Mouse (Mus musculus) limb, embryonic 11.5 days (tissue): ENCODE results near the gene Gm27179. TPM values are rescaled to one million over a fixed set of nuclear protein-coding genes. Genes with fewer than 3 reads are reported as not detected.
"Not testable (repeated sequence)": the region's sequence is repeated elsewhere in the genome, so short reads cannot be mapped to it uniquely, and the experiment has no call there.

Experiments
- ATAC-seq: fragments of 200-750 bp; cut with Nextera tagmentation; 2 replicates; pipeline ENCODE4 v1.8.0; 2017; ENCODE audit warnings: low read depth; ENCODE audit not compliant: insufficient number of reproducible peaks, low FRiP score, low TSS enrichment
- DNase-seq: peaks from one replicate; pipeline ENCODE4 v3.0.0-alpha.2; 2015; ENCODE audit warnings: low spot score
- H3K27ac ChIP-seq: fragments of 300-500 bp; sonication (generic); replicated peaks from 2 replicates; pipeline ENCODE4 v1.5.1; 2014; ENCODE audit warnings: low read depth, mild to moderate bottlenecking, low read length
- H3K27me3 ChIP-seq: fragments of 300-500 bp; sonication (generic); 2 replicates; pipeline ENCODE4 v1.6.1; 2014; ENCODE audit warnings: mild to moderate bottlenecking, low read length, mixed read lengths; ENCODE audit not compliant: control insufficient read depth, insufficient read depth
- H3K36me3 ChIP-seq: fragments of 300-500 bp; sonication (generic); 2 replicates; pipeline ENCODE4 v1.6.1; 2014; ENCODE audit warnings: mild to moderate bottlenecking, low read length, moderate library complexity, mixed read lengths; ENCODE audit not compliant: control insufficient read depth, insufficient read depth
- H3K4me1 ChIP-seq: fragments of 300-500 bp; sonication (generic); 2 replicates; pipeline ENCODE4 v1.6.1; 2014; ENCODE audit warnings: low read length, mixed read lengths; ENCODE audit not compliant: control insufficient read depth, insufficient read depth
- H3K4me2 ChIP-seq: fragments of 300-500 bp; sonication (generic); 2 replicates; pipeline ENCODE4 v1.6.1; 2014; ENCODE audit warnings: low read depth, mild to moderate bottlenecking, moderate library complexity; ENCODE audit not compliant: severe bottlenecking
- H3K4me3 ChIP-seq: fragments of 300-500 bp; sonication (generic); 2 replicates; pipeline ENCODE4 v1.5.1; 2014; ENCODE audit warnings: low read depth, low read length
- H3K9ac ChIP-seq: fragments of 300-500 bp; sonication (generic); 2 replicates; pipeline ENCODE4 v1.6.1; 2014; ENCODE audit warnings: mild to moderate bottlenecking, low read length
- H3K9me3 ChIP-seq: fragments of 300-500 bp; sonication (generic); 2 replicates; pipeline ENCODE4 v1.6.1; 2016; ENCODE audit warnings: low read length; ENCODE audit not compliant: control insufficient read depth
- WGBS: fragments of 180-500 bp; shearing (Covaris S2); extraction: QIAGEN DNeasy Blood & Tissue Kit; methylation state at CpG from one replicate; pipeline ENCODE4 v1.1.7; 2014; 5-methylcytosine and 5-hydroxymethylcytosine counted together
- polyA plus RNA-seq: library from polyadenylated mRNA; unstranded; fragments of >200 nt; fragmentation: Nextera tagmentation; extraction: Ambion mirVana; gene quantifications from 2 replicates; pipeline ENCODE4 v1.2.1, GENCODE M21; 2014

Gene Gm27179
- not detected in 2 replicates for polyA plus RNA-seq

DNA sequence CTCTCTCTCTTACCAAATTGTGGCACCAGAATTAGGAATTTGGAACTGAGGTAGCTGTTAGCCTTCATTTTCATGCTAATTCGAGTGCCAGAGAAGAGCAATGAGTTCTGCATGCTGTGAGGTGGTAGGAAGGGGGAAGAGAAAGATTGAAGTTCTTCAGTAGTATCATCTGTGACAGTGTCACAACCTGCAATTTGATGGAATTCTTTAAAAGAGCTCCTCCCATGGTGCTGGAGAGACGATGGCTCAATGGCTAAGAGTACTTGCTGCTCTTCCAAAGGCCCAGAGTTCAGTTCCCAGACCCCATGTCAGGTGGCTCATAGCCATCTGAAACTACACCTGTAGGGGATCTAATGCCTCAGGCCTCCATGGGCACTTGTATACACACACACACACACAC lies at the start of gene Gm27179:
Gene Gm27179, minus strand, starts transcription at position 101 of the 400 bp plus-strand sequence.
- not testable (repeated sequence) for ATAC-seq, H3K4me3 ChIP-seq, H3K27me3 ChIP-seq, DNase-seq, H3K36me3 ChIP-seq, H3K9me3 ChIP-seq, H3K9ac ChIP-seq, H3K27ac ChIP-seq, H3K4me1 ChIP-seq, H3K4me2 ChIP-seq
- WGBS = no CpG with 5 or more reads among the region's 2 CpGs

DNA sequence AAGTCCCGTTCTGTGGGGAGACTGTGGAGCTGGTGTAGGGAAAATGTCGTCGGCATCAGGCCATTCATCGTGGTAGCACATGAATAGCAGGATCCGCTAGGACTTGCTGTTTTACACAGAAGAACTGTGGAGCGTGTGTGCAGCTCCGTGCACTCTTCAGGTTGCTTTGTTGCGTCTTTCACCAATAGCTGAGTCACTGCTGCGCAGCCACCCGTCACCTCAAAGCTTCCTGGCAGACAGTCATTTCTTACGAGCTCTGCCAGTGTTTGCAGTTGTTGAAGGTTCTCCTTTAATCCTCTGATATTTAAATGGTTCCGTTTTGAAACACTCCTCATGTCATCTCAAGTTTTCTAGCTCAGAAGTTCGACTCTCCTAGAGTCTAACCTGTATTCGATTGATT lies 45.2 kb upstream of the Gm27179 start:
- H3K4me1 ChIP-seq, H3K9ac ChIP-seq, H3K9me3 ChIP-seq, H3K27me3 ChIP-seq, H3K36me3 ChIP-seq, DNase-seq, H3K27ac ChIP-seq, H3K4me2 ChIP-seq, ATAC-seq, H3K4me3 ChIP-seq: not testable (repeated sequence)
- WGBS = no CpG with 5 or more reads among the region's 14 CpGs

DNA sequence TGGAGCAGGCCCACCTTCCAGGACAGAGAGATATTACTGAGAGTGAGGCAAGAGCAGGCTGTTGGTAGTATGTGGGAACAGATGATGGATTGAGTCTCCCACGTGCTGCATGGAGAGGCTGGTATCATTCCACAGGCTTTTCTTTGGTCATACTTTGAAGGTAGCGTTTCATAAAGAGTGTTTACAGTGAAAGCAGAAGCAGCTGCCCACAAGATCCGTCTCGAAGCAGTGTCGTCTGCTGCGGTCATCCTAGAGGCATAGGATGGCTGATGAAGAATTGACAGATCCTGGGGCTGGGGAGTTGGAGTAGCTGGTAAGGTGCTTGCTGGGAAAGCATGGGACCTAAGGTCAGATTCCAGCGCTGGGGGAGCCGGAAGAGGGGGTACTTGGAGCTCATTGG lies 44.5 kb upstream of the Gm27179 start:
- H3K36me3 ChIP-seq = not testable (repeated sequence)
- WGBS = no CpG with 5 or more reads among the region's 8 CpGs

DNA sequence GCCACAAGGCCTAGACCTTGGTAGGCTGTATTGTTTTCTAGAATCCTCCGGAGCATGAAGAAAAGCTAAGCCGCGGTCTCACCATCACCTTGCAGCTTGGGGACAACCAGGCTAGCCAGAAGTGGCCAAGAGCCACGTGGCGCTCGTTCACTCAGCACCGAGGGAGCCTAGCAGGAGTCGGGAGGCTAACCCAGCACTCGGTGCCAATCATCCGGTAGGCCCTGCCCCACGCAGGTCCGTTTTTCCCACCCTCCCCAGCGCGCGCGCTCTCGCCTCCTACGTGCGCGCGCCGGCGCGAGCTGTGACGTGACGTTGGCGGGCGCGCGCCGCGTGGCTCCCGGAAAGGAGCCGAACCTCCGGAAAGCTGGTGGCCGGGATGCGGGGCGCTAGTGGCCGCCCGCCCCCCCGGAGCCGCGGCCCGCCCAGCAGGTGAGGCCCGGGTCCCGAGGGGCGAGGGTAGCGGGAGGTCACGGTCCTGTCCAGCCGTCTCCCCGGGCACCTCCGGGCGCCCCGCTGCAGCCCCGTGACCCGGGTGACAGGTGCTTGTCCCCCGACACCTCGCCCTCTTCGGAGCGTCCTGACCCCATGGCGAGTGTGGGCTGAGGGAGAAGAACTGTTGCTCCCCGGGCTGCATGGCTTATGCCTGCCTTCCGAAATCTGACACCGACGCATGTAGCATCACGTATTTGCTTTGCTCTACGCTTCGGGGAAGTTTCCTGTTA lies 42.9 kb upstream of the Gm27179 start, which contains the start of gene Entpd4b:
Gene Entpd4b, plus strand, starts transcription at position 315 of the 722 bp plus-strand sequence.
- not testable (repeated sequence) for H3K4me1 ChIP-seq, H3K36me3 ChIP-seq, DNase-seq, H3K27ac ChIP-seq, H3K4me2 ChIP-seq, H3K4me3 ChIP-seq, H3K9ac ChIP-seq, H3K27me3 ChIP-seq, H3K9me3 ChIP-seq
- WGBS = no CpG with 5 or more reads among the region's 68 CpGs
- ATAC-seq = peak; percentile 79; the same call in 1 of the 2 replicates

More for the DNA sequence above, 44.5 kb upstream of the Gm27179 start:
- not testable (repeated sequence) for H3K9me3 ChIP-seq, ATAC-seq, DNase-seq, H3K4me2 ChIP-seq, H3K27ac ChIP-seq, H3K4me3 ChIP-seq, H3K9ac ChIP-seq, H3K27me3 ChIP-seq, H3K4me1 ChIP-seq

DNA sequence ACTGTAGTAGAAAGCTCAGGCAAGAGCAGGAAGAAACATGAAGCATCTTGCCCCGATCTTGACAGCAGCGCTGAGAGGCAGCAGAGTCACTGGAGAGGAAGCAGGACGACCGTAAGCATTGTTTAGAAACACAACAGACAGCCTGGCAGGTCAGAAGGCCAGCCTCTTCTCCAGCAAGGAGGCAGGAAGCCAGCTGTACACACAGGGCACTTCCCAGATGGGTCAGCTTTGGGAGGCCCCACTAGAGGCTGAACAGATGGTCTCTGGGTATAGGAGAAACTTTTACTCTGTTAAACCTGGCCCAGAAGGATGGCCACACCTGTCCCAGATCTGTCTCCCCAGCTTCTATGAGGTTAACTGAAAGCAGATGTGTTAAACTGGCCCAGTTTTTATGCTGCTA lies 35.0 kb upstream of the Gm27179 start:
- not testable (repeated sequence) for H3K9me3 ChIP-seq, H3K4me1 ChIP-seq

DNA sequence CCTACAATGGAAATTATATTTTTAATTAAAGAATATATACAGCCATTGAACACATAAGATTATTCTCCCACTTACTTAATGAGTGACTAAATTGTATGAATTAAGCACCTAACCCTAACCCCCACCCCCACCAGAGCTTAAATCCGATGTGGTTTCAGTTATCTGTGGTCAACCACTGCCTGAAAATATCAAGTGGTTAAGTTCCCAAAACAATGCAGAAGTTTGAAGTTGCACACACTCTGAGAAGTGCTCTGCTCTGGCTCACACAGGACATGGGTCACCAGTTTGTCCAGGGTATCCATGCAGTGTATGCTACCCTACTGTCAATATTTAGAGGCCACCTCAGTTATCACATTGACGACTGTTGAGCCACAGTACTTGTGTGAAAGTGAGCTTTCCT lies 32.7 kb upstream of the Gm27179 start:
- H3K9me3 ChIP-seq, H3K27me3 ChIP-seq, H3K4me1 ChIP-seq, H3K9ac ChIP-seq, H3K27ac ChIP-seq, H3K36me3 ChIP-seq, DNase-seq, ATAC-seq, H3K4me2 ChIP-seq, H3K4me3 ChIP-seq: not testable (repeated sequence)
- no CpG with 5 or more reads among the region's 2 CpGs for WGBS

More for the DNA sequence above, 35.0 kb upstream of the Gm27179 start:
- not testable (repeated sequence) for DNase-seq, H3K27me3 ChIP-seq, H3K9ac ChIP-seq, H3K4me3 ChIP-seq, H3K27ac ChIP-seq, ATAC-seq, H3K4me2 ChIP-seq, H3K36me3 ChIP-seq
- no CpG with 5 or more reads among the region's 4 CpGs for WGBS

DNA sequence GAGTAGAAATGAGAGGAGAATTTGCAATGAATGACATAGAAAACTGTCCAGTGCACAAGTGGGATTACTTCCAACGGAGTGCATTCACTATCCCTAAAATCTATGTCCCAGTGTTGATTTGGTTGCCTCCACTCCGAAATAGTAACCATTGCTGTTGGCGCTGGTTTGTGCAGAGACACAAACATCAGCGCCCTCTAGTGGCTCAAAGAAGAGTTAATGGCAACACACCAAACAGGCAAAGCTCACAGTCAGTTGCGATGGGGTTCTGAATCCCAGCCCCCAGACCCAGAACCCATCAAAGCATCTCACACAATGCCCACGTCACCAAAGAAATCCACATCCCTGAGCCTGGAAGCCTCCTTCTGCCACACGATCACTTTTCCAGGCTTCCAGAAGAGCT lies 31.7 kb upstream of the Gm27179 start:
- not testable (repeated sequence) for ATAC-seq, H3K9me3 ChIP-seq

DNA sequence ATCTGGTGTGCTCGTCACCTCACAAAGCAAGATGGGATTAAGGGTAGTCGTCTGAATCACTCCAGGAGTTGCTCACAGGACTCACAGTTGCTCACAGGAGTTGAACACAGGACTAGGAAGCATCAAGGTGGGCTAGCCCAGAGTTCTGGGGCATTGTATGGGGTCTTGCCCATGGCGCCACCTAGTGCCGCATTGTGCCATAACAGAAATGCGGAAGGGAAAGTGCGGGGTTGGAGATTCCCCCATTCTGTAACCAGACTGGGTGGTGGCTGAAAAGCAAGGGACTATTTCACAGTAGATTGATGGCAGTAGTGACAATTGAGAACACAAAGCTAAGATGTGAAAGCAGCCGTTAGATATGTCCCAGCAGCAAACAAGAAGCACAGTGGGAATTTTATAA lies 30.3 kb upstream of the Gm27179 start:
- DNase-seq, H3K4me3 ChIP-seq, H3K9me3 ChIP-seq, ATAC-seq, H3K36me3 ChIP-seq, H3K27ac ChIP-seq, H3K27me3 ChIP-seq, H3K9ac ChIP-seq, H3K4me1 ChIP-seq, H3K4me2 ChIP-seq: not testable (repeated sequence)
- no CpG with 5 or more reads among the region's 7 CpGs for WGBS

More for the DNA sequence above, 31.7 kb upstream of the Gm27179 start:
- not testable (repeated sequence) for H3K4me3 ChIP-seq, DNase-seq, H3K27me3 ChIP-seq, H3K4me1 ChIP-seq, H3K27ac ChIP-seq, H3K4me2 ChIP-seq, H3K36me3 ChIP-seq, H3K9ac ChIP-seq
- WGBS = no CpG with 5 or more reads among the region's 7 CpGs

DNA sequence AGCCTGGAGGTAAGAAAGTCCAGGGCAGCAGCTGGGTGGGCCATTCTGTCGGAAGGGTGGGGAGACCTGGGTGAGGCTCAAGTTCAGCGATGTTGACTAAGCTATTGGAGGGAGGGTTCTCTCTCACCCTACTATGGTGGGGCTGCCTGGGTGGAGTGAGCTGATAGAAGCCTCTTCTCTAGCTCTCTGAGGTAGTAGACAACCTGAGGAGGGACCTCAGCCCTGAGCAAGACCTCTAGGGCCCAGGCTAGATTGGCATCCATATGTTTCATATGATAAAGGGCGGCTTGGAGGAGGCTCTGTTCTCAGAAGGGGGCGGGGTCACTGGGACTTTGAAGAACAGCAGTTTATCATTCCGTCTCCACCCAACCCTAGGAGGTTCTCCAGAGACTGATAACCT lies 27.8 kb upstream of the Gm27179 start:
- H3K36me3 ChIP-seq, H3K27me3 ChIP-seq, H3K4me1 ChIP-seq, H3K9ac ChIP-seq, H3K9me3 ChIP-seq, H3K4me2 ChIP-seq, H3K27ac ChIP-seq, DNase-seq, ATAC-seq, H3K4me3 ChIP-seq: not testable (repeated sequence)
- no CpG with 5 or more reads among the region's 5 CpGs for WGBS
